Mouse (Mus musculus) small intestine, adult 2 months (tissue): Measurements from ENCODE around the gene Unc119b.

Source experiments
- CTCF ChIP-seq: fragments of 200-500 bp; IDR thresholded peaks from 2 replicates; pipeline ENCODE4 v1.5.1; 2012; ENCODE audit warnings: low read depth, mild to moderate bottlenecking, control low read depth, inconsistent platforms, low read length, moderate library complexity, mixed read lengths; ENCODE audit not compliant: insufficient replicate concordance, insufficient read length; ENCODE audit errors: extremely low read depth
- POLR2A ChIP-seq: fragments of 200-500 bp; IDR thresholded peaks from 2 replicates; pipeline ENCODE4 v1.6.1; 2012; ENCODE audit warnings: low read depth, mild to moderate bottlenecking, control low read depth, inconsistent platforms, low read length, moderate library complexity

GRCm38 (mm10) chr5:115170150-115170549, 35.4 kb upstream of the Unc119b start:
- TF ChIP-seq POLR2A (no peak), CTCF (no peak)
